Mouse (Mus musculus): Measurements from ENCODE around the gene Lclat1. TPM values are rescaled to one million over a fixed set of nuclear protein-coding genes. Genes with fewer than 3 reads are reported as not detected.
"Not testable (repeated sequence)": the region's sequence is repeated elsewhere in the genome, so short reads cannot be mapped to it uniquely, and the experiment has no call there.

The Lclat1 gene
- total and polyA plus RNA-seq, 3 experiments: 30.2 to 104 (median 100) TPM

DNA sequence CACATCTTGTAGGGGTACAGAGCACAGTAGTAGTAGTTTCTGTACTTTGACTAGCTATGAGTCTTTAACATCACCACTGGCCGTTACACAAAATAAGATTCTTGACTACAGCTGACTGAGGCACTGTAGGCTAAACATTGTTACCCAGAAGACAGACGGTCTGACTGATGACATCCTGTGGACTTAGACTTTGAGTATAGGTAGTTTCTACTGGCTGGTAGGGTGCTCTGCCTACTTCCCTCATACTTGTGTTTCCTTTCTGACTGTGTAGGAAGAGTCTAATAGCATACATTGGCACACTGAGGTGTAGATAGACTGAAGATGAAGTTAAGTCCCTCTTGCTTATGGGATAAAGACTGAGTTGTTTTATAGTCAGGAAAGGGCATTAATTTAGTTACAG is 37.6 kb downstream of the Lclat1 start:
- intact Hi-C loops (cut with DNase I): no loop called here
- no peak for DNase-seq
- H3K4me1 ChIP-seq (ENCODE audit: control insufficient read depth, insufficient read depth, low read length): peaks cover 1% of the 10 kb centered on the region; the same call in 1 of the 2 replicates
- 93% methylated on average over 2 of the region's 2 CpGs for WGBS
- H3K4me3 ChIP-seq: no peak overlapping the region
- 0 out of 2 replicates have a peak, but pooled peaks cover 3% of the 10 kb centered on the region for H3K36me3 ChIP-seq (ENCODE audit: control insufficient read depth, insufficient read depth, low read length)
- H3K27ac ChIP-seq: no peak overlapping the region
- H3K79me2 ChIP-seq (replicated peaks; ENCODE audit: control insufficient read depth, insufficient read depth, low read length): no peaks in the 10 kb centered on the region
- TF ChIP-seq CTCF (IDR thresholded peaks at IDR 0.05): no peak
- H3K27me3 ChIP-seq (ENCODE audit: control insufficient read depth, insufficient read depth, low read length): no peaks in the 10 kb centered on the region
- no peak overlapping the region for H3K9ac ChIP-seq (ENCODE audit: low read depth, low read length)

DNA sequence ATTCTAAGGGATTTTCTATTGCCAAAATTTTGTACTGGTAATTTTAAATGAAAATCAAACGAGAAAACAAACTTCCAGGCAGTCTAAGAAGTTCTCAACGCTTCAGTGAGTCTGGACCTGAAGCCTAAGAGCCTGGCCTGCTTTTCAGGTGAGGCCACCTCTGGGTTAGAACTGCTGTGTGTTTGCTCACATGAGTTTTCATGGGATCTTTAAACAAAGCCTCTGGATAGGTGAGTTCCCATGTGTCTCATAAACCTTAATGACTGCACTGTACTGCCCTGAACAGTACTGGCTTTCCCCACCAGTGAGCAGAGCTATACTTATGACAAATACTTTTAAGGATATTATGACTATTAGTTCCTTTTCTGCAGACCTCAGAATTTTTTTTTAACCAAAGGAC is 40.8 kb downstream of the Lclat1 start:
- WGBS: 77% methylated on average over 2 of the region's 2 CpGs
- no peak for DNase-seq
- Histone ChIP-seq H3K4me3 (no peak overlapping the region), H3K27me3 (ENCODE audit: control insufficient read depth, insufficient read depth, low read length) (no peaks in the 10 kb centered on the region), H3K9ac (ENCODE audit: low read depth, low read length) (no peak overlapping the region), H3K79me2 (replicated peaks; ENCODE audit: control insufficient read depth, insufficient read depth, low read length) (no peaks in the 10 kb centered on the region), H3K4me1 (ENCODE audit: control insufficient read depth, insufficient read depth, low read length) (no peaks in the 10 kb centered on the region), H3K27ac (no peak overlapping the region), H3K36me3 (ENCODE audit: control insufficient read depth, insufficient read depth, low read length) (no peaks in the 10 kb centered on the region)
- no peak for TF ChIP-seq CTCF (IDR thresholded peaks at IDR 0.05)
- TF ChIP-seq EP300 (IDR thresholded peaks at IDR 0.05; ENCODE audit: insufficient read depth, low read depth, low read length): no peak
- no peak for TF ChIP-seq POLR2A (IDR thresholded peaks at IDR 0.05; ENCODE audit: insufficient read depth, low read depth, low read length)
- intact Hi-C loops (cut with DNase I): no loop called here

GRCm38 (mm10) chr17:73152790-73153525 is 45.2 kb downstream of the Lclat1 start:
- H3K79me2 ChIP-seq (replicated peaks; ENCODE audit: control insufficient read depth, insufficient read depth, low read length); H3K9ac ChIP-seq (ENCODE audit: low read depth, low read length); H3K36me3 ChIP-seq (ENCODE audit: control insufficient read depth, insufficient read depth, low read length); H3K4me3 ChIP-seq; DNase-seq; H3K27ac ChIP-seq; intact Hi-C loops (cut with DNase I); H3K4me1 ChIP-seq (ENCODE audit: control insufficient read depth, insufficient read depth, low read length); H3K27me3 ChIP-seq (ENCODE audit: control insufficient read depth, insufficient read depth, low read length): not testable (repeated sequence)
- WGBS: 86% methylated on average over 3 of the region's 3 CpGs

- TF ChIP-seq POLR2A (IDR thresholded peaks at IDR 0.05; ENCODE audit: insufficient read depth, low read depth, low read length): no peak
- no peak for TF ChIP-seq CTCF (IDR thresholded peaks at IDR 0.05)
- TF ChIP-seq EP300 (IDR thresholded peaks at IDR 0.05; ENCODE audit: insufficient read depth, low read depth, low read length): no peak
Observed at GRCm38 (mm10) chr17:73153672-73154071, 45.9 kb downstream of the Lclat1 start.

DNA sequence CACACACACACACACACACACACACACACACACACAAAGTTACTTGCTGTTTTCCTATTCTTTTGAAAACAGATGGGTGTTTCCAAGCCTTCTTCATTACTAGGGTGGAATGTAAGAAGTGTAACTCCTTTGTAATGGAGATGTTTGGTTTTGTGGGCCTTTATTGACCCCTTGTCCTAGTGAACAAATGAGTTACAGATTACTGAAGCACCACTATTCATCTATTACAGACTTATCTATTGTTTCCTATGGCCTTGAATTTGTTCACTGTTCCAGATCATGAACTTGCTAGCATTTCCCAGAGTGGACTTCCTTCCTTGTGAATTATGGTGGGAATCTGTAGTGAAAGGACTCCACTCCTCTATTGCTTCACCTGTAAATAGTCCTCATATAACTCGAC is 48.8 kb downstream of the Lclat1 start:
- H3K4me1 ChIP-seq (ENCODE audit: control insufficient read depth, insufficient read depth, low read length): no peaks in the 10 kb centered on the region
- no peaks in the 10 kb centered on the region; the same call in 1 of the 2 replicates for H3K36me3 ChIP-seq (ENCODE audit: control insufficient read depth, insufficient read depth, low read length)
- H3K27me3 ChIP-seq (ENCODE audit: control insufficient read depth, insufficient read depth, low read length): no peaks in the 10 kb centered on the region
- DNase-seq: no peak
- intact Hi-C loops (cut with DNase I): no loop called here
- no peak overlapping the region for H3K27ac ChIP-seq
- no peak for TF ChIP-seq EP300 (IDR thresholded peaks at IDR 0.05; ENCODE audit: insufficient read depth, low read depth, low read length)
- no peak for TF ChIP-seq POLR2A (IDR thresholded peaks at IDR 0.05; ENCODE audit: insufficient read depth, low read depth, low read length)
- TF ChIP-seq CTCF (IDR thresholded peaks at IDR 0.05): no peak
- no peak overlapping the region for H3K9ac ChIP-seq (ENCODE audit: low read depth, low read length)
- WGBS: 81% methylated on average over 1 of the region's 1 CpGs
- no peaks in the 10 kb centered on the region for H3K79me2 ChIP-seq (replicated peaks; ENCODE audit: control insufficient read depth, insufficient read depth, low read length)
- H3K4me3 ChIP-seq: no peak overlapping the region

More at GRCm38 (mm10) chr17:73153672-73154071, 45.9 kb downstream of the Lclat1 start:
- no peaks in the 10 kb centered on the region for H3K79me2 ChIP-seq (replicated peaks; ENCODE audit: control insufficient read depth, insufficient read depth, low read length)
- no peaks in the 10 kb centered on the region for H3K36me3 ChIP-seq (ENCODE audit: control insufficient read depth, insufficient read depth, low read length)
- no peaks in the 10 kb centered on the region for H3K4me1 ChIP-seq (ENCODE audit: control insufficient read depth, insufficient read depth, low read length)
- no peak overlapping the region for H3K27ac ChIP-seq
- H3K9ac ChIP-seq (ENCODE audit: low read depth, low read length): no peak overlapping the region
- intact Hi-C loops (cut with DNase I): no loop called here
- H3K27me3 ChIP-seq (ENCODE audit: control insufficient read depth, insufficient read depth, low read length): no peaks in the 10 kb centered on the region
- WGBS: 85% methylated on average over 2 of the region's 2 CpGs
- no peak for DNase-seq
- H3K4me3 ChIP-seq: no peak overlapping the region

- Histone ChIP-seq H3K4me3 (no peak overlapping the region), H3K4me1 (ENCODE audit: control insufficient read depth, insufficient read depth, low read length) (no peaks in the 10 kb centered on the region), H3K27ac (no peak overlapping the region), H3K36me3 (ENCODE audit: control insufficient read depth, insufficient read depth, low read length) (no peaks in the 10 kb centered on the region; the same call in 1 of the 2 replicates), H3K79me2 (replicated peaks; ENCODE audit: control insufficient read depth, insufficient read depth, low read length) (no peaks in the 10 kb centered on the region), H3K27me3 (ENCODE audit: control insufficient read depth, insufficient read depth, low read length) (no peaks in the 10 kb centered on the region), H3K9ac (ENCODE audit: low read depth, low read length) (no peak overlapping the region)
- no peak for DNase-seq
- 77% methylated on average over 6 of the region's 6 CpGs for WGBS
- intact Hi-C loops (cut with DNase I): no loop called here
- TF ChIP-seq CTCF (IDR thresholded peaks at IDR 0.05) (no peak), POLR2A (IDR thresholded peaks at IDR 0.05; ENCODE audit: insufficient read depth, low read depth, low read length) (no peak), EP300 (IDR thresholded peaks at IDR 0.05; ENCODE audit: insufficient read depth, low read depth, low read length) (no peak)
Observed at GRCm38 (mm10) chr17:73161795-73162194, 54.0 kb downstream of the Lclat1 start.

Data from heart, adult 2 months (tissue).